Mouse (Mus musculus): ENCODE results near the gene Nedd4.

Nedd4 gene

GRCm38 (mm10) chr9:72775022-72775421, 112.9 kb downstream of the Nedd4 start:
- CTCF ChIA-PET, result interaction anchor here in 2 of 4 experiments (0.7 to 1.3 kb wide), 2 partner anchors 9 to 11 kb away, joined by 3 read pairs; no protein-coding TSS in a partner anchor
- POLR2A ChIA-PET, result no interaction called here

- CTCF ChIA-PET, result interaction anchor here (0.6 to 3.8 kb wide), 10 partner anchors 8 to 1902 kb away, joined by 3 to 19 read pairs (median 4); no protein-coding TSS in a partner anchor
- POLR2A ChIA-PET, result interaction anchor here (0.5 to 3.1 kb wide), 32 partner anchors 9 to 282 kb away, joined by 3 to 19 read pairs (median 3); no protein-coding TSS in a partner anchor
These were observed 116.9 kb downstream of the Nedd4 start for GRCm38 (mm10) chr9:72779004-72779403.

GRCm38 (mm10) chr9:72779733-72780132, 117.6 kb downstream of the Nedd4 start:
- ChIA-PET POLR2A (interaction anchor here in 3 of 4 experiments (0.5 to 3.1 kb wide), 22 partner anchors 8 to 234 kb away, joined by 3 to 19 read pairs (median 3); no protein-coding TSS in a partner anchor), CTCF (interaction anchor here (0.6 to 1.7 kb wide), 9 partner anchors 8 to 1902 kb away, joined by 3 to 12 read pairs (median 3); no protein-coding TSS in a partner anchor)

GRCm38 (mm10) chr9:72780694-72781093, 118.5 kb downstream of the Nedd4 start:
- CTCF ChIA-PET, result interaction anchor here (0.6 to 1.2 kb wide), 8 partner anchors 14 to 311 kb away, joined by 3 to 9 read pairs (median 4); no protein-coding TSS in a partner anchor
- POLR2A ChIA-PET, result interaction anchor here in 3 of 4 experiments (0.7 to 3.1 kb wide), 19 partner anchors 8 to 141 kb away, joined by 3 to 19 read pairs (median 4); partner anchors contain the start of gene Nedd4 (in 1 of the 3)

GRCm38 (mm10) chr9:72781466-72781865, 119.3 kb downstream of the Nedd4 start:
- ChIA-PET CTCF (interaction anchor here in 3 of 4 experiments (1.1 kb wide), 3 partner anchors 15 to 108 kb away, joined by 3 to 7 read pairs (median 4); no protein-coding TSS in a partner anchor), POLR2A (interaction anchor here in 3 of 4 experiments (0.6 to 1.6 kb wide), 17 partner anchors 9 to 127 kb away, joined by 3 to 8 read pairs (median 4); partner anchors contain the start of gene Nedd4 (in 1 of the 3))

GRCm38 (mm10) chr9:72782121-72782520, 120.0 kb downstream of the Nedd4 start:
- POLR2A ChIA-PET, result interaction anchor here in 1 of 4 experiments (1.0 kb wide), 2 partner anchors 16 to 54 kb away, joined by 3 read pairs; no protein-coding TSS in a partner anchor

GRCm38 (mm10) chr9:72787732-72788131, 125.6 kb downstream of the Nedd4 start:
- CTCF ChIA-PET, result interaction anchor here in 3 of 4 experiments (0.6 to 1.5 kb wide), 6 partner anchors 8 to 111 kb away, joined by 3 to 8 read pairs (median 3); no protein-coding TSS in a partner anchor
- POLR2A ChIA-PET, result interaction anchor here in 3 of 4 experiments (0.6 to 3.9 kb wide), 9 partner anchors 8 to 148 kb away, joined by 3 to 19 read pairs (median 4); no protein-coding TSS in a partner anchor

More at GRCm38 (mm10) chr9:72782121-72782520, 120.0 kb downstream of the Nedd4 start:
- CTCF ChIA-PET, result no interaction called here

- POLR2A ChIA-PET, result interaction anchor here in 3 of 4 experiments (0.8 to 3.9 kb wide), 9 partner anchors 9 to 259 kb away, joined by 3 to 19 read pairs (median 4); no protein-coding TSS in a partner anchor
- CTCF ChIA-PET, result interaction anchor here in 2 of 4 experiments (0.8 to 1.6 kb wide), 4 partner anchors 24 to 165 kb away, joined by 3 read pairs; no protein-coding TSS in a partner anchor
These were observed 128.5 kb downstream of the Nedd4 start for GRCm38 (mm10) chr9:72790530-72791212.

- POLR2A ChIA-PET, result interaction anchor here in 3 of 4 experiments (0.9 to 3.9 kb wide), 5 partner anchors 12 to 260 kb away, joined by 3 to 19 read pairs (median 3); no protein-coding TSS in a partner anchor
- CTCF ChIA-PET, result interaction anchor here in 2 of 4 experiments (0.8 to 1.2 kb wide), 3 partner anchors 25 to 164 kb away, joined by 3 read pairs; no protein-coding TSS in a partner anchor
These were observed 129.1 kb downstream of the Nedd4 start for GRCm38 (mm10) chr9:72791213-72791582.

- ChIA-PET CTCF (interaction anchor here in 2 of 4 experiments (1.1 to 1.2 kb wide), 2 partner anchors 25 to 164 kb away, joined by 3 read pairs; no protein-coding TSS in a partner anchor), POLR2A (interaction anchor here in 1 of 4 experiments (0.9 kb wide), 1 partner anchor 29 kb away, joined by 4 read pairs; no protein-coding TSS in a partner anchor)
These were observed 129.5 kb downstream of the Nedd4 start for GRCm38 (mm10) chr9:72791681-72792080.

GRCm38 (mm10) chr9:72795243-72795642, 133.1 kb downstream of the Nedd4 start:
- ChIA-PET CTCF (no interaction called here), POLR2A (no interaction called here)

- POLR2A ChIA-PET, result interaction anchor here in 2 of 4 experiments (0.8 to 1.2 kb wide), 4 partner anchors 10 to 40 kb away, joined by 3 to 4 read pairs (median 3); no protein-coding TSS in a partner anchor
- CTCF ChIA-PET, result interaction anchor here in 3 of 4 experiments (0.6 to 0.7 kb wide), 3 partner anchors 25 to 286 kb away, joined by 3 to 4 read pairs (median 3); no protein-coding TSS in a partner anchor
These were observed 135.0 kb downstream of the Nedd4 start for GRCm38 (mm10) chr9:72797136-72797621.

All from embryonic stem cell, embryonic (primary cell).